Mouse (Mus musculus) cerebellum, adult 11 months (tissue): ENCODE measurements at regions not wholly inside any gene's neighbourhood (a gene's known extent, or its start where the extent isn't known, plus 50 kb on each side); places are given as distances from the start of the nearest gene placed in this dataset.

Source experiments
- DNase-seq: peaks from one replicate; pipeline ENCODE4 v3.0.0; 2022

- DNase-seq: peak; percentile 65
Observed at GRCm38 (mm10) chr17:88256599-88257544, 183.6 kb upstream of the Foxn2 start.

- no peak for DNase-seq
Observed at GRCm38 (mm10) chr17:88258361-88258796, 182.1 kb upstream of the Foxn2 start.

GRCm38 (mm10) chr17:88260176-88260575 is 180.3 kb upstream of the Foxn2 start:
- no peak for DNase-seq

GRCm38 (mm10) chr17:88260826-88261225 is 179.7 kb upstream of the Foxn2 start:
- no peak for DNase-seq

DNA sequence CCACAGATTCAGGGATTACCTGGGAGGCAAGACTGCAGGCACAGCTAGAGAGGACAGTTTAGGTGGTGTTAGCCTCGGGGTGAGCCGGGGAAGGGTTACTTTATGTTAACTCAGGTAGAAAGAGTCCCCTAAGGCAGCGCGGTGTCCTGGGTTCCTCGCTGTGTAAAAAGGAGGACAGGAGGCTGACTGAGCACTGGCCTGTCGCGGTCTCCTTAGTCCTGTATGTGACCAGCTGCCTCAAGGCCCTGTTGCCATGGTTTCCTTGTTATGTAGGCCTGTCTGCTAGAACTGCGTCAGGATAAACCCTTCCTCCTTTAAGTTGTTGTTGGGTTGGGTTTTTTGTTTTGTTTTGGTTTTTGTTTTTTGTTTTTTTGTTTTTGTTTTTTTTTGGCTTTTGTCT is 179.0 kb upstream of the Foxn2 start:
- no peak for DNase-seq

GRCm38 (mm10) chr17:88262326-88263187 is 178.0 kb upstream of the Foxn2 start:
- no peak for DNase-seq

DNA sequence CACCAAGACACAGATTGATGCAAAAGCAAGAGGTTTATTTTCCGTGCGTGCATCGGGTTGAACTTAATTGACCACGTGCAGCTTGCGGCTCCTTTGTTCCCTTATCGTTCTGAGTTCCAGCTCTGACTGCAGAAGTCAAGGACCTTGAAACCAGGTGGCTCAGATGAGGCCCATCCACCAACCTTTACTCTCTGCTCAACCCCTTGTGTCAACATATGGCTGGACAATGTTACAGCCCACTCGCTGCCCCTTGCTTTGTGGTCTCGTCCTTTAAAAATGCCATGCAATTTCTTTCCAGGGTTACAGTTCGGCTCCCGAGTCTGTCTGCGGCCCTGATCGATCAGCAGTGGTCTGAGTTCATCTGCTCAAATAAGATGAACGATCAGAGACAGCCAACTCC is 175.2 kb upstream of the Foxn2 start:
- no peak for DNase-seq

DNA sequence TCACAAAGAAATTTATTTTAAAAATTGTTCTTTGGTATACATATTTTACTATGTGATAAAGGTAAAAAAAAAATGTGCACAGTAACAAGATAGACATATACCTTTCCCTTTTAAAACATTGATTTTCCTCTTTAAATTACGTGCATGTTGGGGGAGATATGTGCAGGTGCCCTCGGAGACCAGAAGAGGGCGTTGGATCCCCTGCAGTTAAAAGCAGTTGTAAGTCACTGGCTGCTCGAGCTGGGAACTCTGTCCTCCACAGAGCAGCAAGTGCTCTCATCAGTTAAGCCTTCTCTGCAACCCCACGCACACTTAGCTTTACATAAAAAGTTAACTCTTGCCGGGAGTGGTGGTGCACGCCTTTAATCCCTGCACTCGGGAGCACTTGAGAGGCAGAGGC is 172.3 kb upstream of the Foxn2 start:
- DNase-seq: no peak

DNA sequence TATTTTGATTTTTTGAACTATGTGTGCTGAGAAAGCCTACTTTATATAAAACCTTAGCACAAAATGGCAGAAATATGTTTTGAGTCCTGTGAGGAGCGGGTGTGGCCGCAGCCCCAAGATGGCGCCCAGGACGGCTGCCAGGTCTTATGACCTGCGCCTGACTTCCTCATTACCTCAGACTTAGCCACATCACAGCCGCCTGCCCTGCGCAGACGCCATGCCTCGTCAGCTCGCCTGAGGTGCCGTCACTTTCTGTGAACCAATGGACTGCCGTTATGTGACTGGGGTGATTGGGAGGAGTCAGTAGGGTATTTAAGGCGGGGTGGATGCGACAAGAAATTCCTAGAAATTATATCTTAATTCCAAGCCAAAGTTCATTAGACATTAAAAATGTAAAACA is 171.7 kb upstream of the Foxn2 start:
- DNase-seq: no peak

GRCm38 (mm10) chr17:88270896-88271295 is 169.6 kb upstream of the Foxn2 start:
- no peak for DNase-seq

- DNase-seq: no peak
Observed at GRCm38 (mm10) chr17:88272161-88272560, 168.3 kb upstream of the Foxn2 start.

- DNase-seq: no peak
Observed at GRCm38 (mm10) chr17:88273520-88273919, 167.0 kb upstream of the Foxn2 start.

DNA sequence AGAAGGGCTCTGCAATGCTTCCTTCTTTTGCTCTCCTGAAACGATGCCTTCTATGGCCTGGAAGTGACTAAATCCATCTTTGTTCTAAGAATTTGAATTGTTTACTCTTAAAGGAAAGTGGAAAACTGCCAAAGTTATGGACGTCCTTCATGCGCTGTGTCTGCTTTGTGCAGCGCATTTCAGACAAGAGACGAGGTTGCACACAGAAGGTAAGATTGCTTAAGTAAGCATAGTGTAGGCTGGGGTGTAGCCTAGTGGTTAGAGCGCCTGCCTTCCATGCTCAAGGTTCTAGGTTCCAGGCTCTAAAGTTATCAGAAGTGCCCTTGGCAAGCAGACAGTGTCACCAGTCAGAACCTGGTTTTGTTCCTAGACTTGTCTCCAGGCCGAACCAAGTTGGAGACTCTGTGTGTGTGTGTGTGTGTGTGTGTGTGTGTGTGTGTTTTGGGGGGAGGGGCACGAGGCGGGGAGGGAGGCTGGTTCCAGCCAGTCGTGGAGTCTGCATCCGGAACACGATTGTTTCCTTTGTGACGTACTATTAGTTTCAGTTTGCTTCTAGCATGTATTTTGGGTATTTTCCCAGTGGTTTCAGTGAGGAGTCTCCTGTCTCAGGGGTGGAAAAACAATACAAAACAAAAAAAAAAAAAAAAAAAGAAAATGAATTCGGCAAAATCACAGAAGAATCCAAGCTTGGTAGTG is 166.4 kb upstream of the Foxn2 start:
- no peak for DNase-seq

DNA sequence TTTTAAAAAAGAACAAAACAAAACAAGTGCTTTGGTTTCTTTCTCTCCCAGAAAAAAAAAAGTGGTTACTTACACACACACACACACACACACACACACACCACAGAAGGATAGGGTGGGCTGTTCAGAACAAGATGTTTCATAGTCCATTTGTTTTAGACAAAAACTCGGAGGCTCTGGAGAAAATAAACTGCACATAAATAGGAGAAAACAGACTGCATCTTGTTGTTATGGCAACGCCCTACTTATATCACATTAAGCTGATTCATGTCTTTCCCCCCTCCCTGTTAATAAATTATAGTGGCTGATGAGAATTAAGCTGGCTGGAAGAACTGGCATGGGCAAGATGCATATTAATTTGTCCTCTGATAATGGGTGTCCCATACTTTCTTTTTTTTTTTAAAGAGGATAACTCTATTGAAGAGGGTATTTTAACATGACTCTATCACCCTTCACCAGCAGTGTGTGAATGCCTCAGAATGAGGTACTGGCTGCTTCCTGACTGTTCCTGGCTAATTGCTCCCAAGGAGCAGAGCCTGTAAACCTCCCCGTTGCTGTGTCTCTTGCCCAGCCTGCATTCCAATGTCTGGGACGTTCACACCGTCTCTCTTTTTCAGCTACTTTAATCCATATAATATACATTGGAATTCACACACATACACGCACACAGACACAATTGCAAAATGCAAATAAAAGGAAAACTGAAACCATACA is 165.6 kb upstream of the Foxn2 start:
- no peak for DNase-seq

DNA sequence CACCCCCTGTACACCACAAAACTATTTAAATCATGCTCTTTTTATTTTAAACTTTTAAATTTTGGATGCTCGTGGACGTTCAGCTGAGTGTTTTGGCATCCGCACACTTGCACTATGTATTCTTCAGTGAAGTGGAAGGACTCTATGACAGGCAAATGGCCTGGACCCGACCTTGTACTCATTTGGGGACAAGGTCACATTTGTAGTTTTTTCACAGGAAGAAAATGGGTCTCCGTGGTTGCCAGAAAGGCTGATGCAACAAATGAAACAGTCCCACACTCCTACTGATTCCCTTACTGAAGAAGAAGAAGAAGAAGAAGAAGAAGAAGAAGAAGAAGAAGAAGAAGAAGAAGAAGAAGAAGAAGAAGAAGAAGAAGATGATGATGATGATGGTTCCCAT is 160.9 kb upstream of the Foxn2 start:
- no peak for DNase-seq

- no peak for DNase-seq
Observed at GRCm38 (mm10) chr17:88282711-88283110, 157.8 kb upstream of the Foxn2 start.

DNA sequence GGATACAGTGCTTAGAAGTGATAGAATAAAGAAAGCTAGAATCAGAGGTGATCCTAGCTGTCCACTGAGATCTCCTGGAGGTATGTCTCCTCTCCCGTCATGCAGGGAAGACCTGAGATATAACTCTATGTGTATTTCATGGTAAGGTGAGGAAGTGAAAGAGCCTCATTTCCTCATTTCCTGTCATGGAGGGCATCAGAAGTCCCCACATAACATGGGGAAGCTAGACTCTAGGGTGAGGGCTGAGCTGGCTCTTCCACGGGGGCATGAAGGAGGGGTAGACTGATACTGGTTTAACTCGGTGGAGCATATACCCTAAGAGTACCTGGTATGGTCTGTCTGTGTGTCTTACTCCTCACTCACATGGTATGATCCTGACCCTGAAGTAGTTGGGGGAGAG is 156.0 kb upstream of the Foxn2 start:
- no peak for DNase-seq

DNA sequence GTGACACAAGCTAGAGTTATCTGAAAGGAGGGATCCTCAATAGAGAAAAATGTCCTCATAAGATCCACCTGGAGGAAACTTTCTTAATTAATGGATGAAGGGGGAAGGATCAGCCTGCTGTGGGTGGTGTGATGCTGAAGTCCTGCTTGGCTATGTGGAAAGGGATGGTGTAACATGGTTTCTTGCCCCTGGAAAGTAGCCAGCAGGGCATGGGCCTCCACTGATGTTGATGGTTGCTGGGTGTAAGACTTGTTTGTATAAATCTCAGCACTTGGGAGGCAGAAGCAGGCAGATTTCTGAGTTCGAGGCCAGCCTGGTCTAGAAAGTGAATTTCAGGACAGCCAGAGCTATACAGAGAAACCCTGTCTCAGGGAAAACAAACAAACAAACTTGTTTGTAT is 152.7 kb upstream of the Foxn2 start:
- no peak for DNase-seq

DNA sequence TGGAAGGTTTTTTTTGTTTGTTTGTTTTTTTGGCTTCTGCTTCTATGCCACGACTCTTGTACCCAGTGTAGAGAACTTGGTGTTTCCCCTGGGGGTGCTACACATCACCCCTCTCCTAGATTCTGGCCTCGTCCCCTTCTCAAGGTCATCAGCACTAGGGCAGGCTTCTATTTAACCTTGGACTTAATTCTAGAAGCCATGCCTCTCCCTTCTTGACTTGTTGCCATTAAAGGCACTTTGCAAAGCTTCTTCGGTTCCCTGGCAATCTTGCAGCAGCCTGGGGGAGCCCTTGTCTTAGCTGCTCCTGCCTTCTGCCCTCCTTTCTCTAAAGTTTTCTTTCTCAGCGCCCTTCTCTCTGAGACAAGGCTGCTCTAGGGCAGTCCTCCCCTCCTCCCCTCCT is 143.0 kb upstream of the Foxn2 start:
- no peak for DNase-seq

DNA sequence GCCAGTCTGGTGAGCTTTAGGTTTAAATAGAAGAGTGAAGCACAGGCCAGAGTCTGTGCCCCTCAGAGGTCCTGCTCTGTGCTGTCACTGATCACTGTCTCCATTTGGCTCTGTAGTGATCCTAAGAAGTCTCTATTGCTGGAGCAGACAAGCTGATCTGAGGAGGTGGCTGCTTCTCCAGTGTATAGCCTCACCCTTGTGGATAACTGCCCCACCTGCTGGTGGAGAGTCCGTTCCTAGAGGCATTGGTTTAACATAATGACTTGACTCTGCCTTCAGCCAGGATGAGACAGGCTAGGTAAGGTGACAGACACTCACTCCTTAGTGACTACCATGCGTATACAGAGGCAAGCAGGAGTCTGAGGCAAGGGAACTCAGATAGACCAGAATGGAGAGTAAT is 136.5 kb upstream of the Foxn2 start:
- DNase-seq: no peak

DNA sequence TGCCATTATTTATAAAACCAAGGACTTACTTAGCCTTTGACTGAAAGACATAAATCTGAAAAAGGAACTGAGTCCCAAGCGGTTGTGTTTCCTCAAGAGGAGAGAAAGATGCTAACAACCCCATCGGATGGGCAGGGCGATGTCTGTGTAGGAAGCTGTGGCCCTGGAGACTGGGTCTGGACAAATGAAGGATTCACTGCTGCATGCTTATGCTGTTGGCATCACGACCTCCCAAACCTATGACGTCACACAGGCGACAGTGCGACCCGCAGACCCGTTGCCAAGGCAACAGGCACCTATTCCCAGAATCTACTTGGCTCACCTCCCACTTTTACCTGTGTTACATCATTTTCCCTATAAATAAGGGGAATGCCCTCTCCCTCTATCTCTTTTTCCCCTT is 135.3 kb upstream of the Foxn2 start:
- no peak for DNase-seq

- DNase-seq: no peak
Observed at GRCm38 (mm10) chr17:88306325-88306724, 134.2 kb upstream of the Foxn2 start.

DNA sequence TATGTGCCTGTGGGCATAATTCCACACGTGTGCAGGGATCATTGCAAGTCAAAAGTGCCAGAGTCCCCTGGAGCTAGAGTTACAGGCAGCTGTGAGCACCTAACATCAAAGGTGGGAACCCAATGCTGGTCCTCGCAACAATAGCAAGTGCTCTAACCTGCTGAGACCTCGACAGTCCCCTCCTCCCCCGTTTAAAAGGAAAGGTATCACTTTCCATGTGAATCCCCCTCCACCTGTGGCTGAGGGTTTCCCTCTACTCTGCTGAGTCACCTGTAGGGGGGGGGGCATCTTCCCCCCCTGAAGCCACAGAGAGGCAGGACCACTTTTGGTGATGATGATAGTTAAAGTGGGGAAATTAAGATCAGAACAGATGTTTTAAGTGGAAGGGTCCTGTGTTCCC is 133.4 kb upstream of the Foxn2 start:
- no peak for DNase-seq
